Mouse (Mus musculus): ENCODE measurements around the gene Ctdspl2. TPM values are rescaled to one million over a fixed set of nuclear protein-coding genes. Genes with fewer than 3 reads are reported as not detected.

Gene Ctdspl2
- total RNA-seq, 2 experiments from 2014 or later, result 66.6 to 98.1 TPM

GRCm38 (mm10) chr2:122036064-122036463 lies 80.3 kb downstream of the Ctdspl2 start:
- no peak for ATAC-seq (replicated peaks; ENCODE audit: low FRiP score, poor library complexity, severe bottlenecking)

GRCm38 (mm10) chr2:122043926-122044325 lies 88.1 kb downstream of the Ctdspl2 start:
- ATAC-seq (replicated peaks; ENCODE audit: low FRiP score, poor library complexity, severe bottlenecking), result peak; percentile 42; the same call in 1 of the 2 replicates

- no peak for ATAC-seq (replicated peaks; ENCODE audit: low FRiP score, poor library complexity, severe bottlenecking)
Measured at GRCm38 (mm10) chr2:122059365-122060115, 103.7 kb downstream of the Ctdspl2 start.

Other genes with a start within 250 kb of the Ctdspl2 start
- gene Frmd5, start 148.9 kb upstream of the Ctdspl2 start, total RNA-seq (2015; ENCODE audit: low replicate concordance), result not detected in 2 replicates
- gene Frmd5, start 148.9 kb upstream of the Ctdspl2 start, total RNA-seq (2017; ENCODE audit: low replicate concordance), result 0.26 TPM in 1 of 2 replicates, not detected in the other
- 0.42 and 1.1 TPM in 2 replicates for gene Casc4, start 89.0 kb upstream of the Ctdspl2 start, total RNA-seq (2015; ENCODE audit: low replicate concordance)
- gene Casc4, start 89.0 kb upstream of the Ctdspl2 start, total RNA-seq (2017; ENCODE audit: low replicate concordance), result 0.51 and 4.8 TPM in 2 replicates
- gene Mageb3, start 91 bp downstream of the Ctdspl2 start, total RNA-seq (2015; ENCODE audit: low replicate concordance), result not detected in 2 replicates
- gene Mageb3, start 91 bp downstream of the Ctdspl2 start, total RNA-seq (2017; ENCODE audit: low replicate concordance), result not detected in 2 replicates
- gene Eif3j1, start 72.5 kb downstream of the Ctdspl2 start, total RNA-seq (2015; ENCODE audit: low replicate concordance), result 15.5 and 21.6 TPM in 2 replicates
- 25.6 and 31.8 TPM in 2 replicates for gene Eif3j1, start 72.5 kb downstream of the Ctdspl2 start, total RNA-seq (2017; ENCODE audit: low replicate concordance)
- gene Spg11, start 162.4 kb downstream of the Ctdspl2 start, total RNA-seq (2015; ENCODE audit: low replicate concordance), result 3.2 and 5.0 TPM in 2 replicates
- 6.1 and 6.2 TPM in 2 replicates for gene Spg11, start 162.4 kb downstream of the Ctdspl2 start, total RNA-seq (2017; ENCODE audit: low replicate concordance)
- 1,990 and 2,125 TPM in 2 replicates for gene B2m, start 191.7 kb downstream of the Ctdspl2 start, total RNA-seq (2015; ENCODE audit: low replicate concordance)
- gene B2m, start 191.7 kb downstream of the Ctdspl2 start, total RNA-seq (2017; ENCODE audit: low replicate concordance), result 900 and 923 TPM in 2 replicates
- 1.4 TPM in 1 of 2 replicates, not detected in the other for gene Trim69, start 204.7 kb downstream of the Ctdspl2 start, total RNA-seq (2015; ENCODE audit: low replicate concordance)
- 1.7 TPM in 1 of 2 replicates, not detected in the other for gene Trim69, start 204.7 kb downstream of the Ctdspl2 start, total RNA-seq (2017; ENCODE audit: low replicate concordance)
- gene Patl2, start 230.2 kb downstream of the Ctdspl2 start, total RNA-seq (2015; ENCODE audit: low replicate concordance), result not detected in 2 replicates
- gene Patl2, start 230.2 kb downstream of the Ctdspl2 start, total RNA-seq (2017; ENCODE audit: low replicate concordance), result not detected in 2 replicates
- not detected in 2 replicates for gene Terb2, start 230.3 kb downstream of the Ctdspl2 start, total RNA-seq (2015; ENCODE audit: low replicate concordance)
- not detected in 2 replicates for gene Terb2, start 230.3 kb downstream of the Ctdspl2 start, total RNA-seq (2017; ENCODE audit: low replicate concordance)